Mouse (Mus musculus) large intestine, adult 2 months (tissue): Measurements from ENCODE around the gene Dnase2b. TPM values are rescaled to one million over a fixed set of nuclear protein-coding genes. Genes with fewer than 3 reads are reported as not detected.

ENCODE experiments used
- DNase-seq: peaks from one replicate; pipeline ENCODE4 v3.0.0-alpha.2; 2012; ENCODE audit warnings: low read depth, low spot score
- WGBS: fragments of 180-500 bp; shearing (Covaris S2); methylation state at CpG from one replicate; pipeline ENCODE4 v1.1.7; 2018; 5-methylcytosine and 5-hydroxymethylcytosine counted together
- polyA plus RNA-seq: library from polyadenylated mRNA; depleted of rRNA; stranded (reverse); fragments of >200 nt; gene quantifications from 2 replicates; pipeline ENCODE4 v1.2.3, GENCODE M21; 2012

Dnase2b gene
- polyA plus RNA-seq, 1 experiment, result not detected

- DNase-seq, result no peak
Measured at GRCm38 (mm10) chr3:146617946-146618345, 2.5 kb upstream of the Dnase2b start.

DNA sequence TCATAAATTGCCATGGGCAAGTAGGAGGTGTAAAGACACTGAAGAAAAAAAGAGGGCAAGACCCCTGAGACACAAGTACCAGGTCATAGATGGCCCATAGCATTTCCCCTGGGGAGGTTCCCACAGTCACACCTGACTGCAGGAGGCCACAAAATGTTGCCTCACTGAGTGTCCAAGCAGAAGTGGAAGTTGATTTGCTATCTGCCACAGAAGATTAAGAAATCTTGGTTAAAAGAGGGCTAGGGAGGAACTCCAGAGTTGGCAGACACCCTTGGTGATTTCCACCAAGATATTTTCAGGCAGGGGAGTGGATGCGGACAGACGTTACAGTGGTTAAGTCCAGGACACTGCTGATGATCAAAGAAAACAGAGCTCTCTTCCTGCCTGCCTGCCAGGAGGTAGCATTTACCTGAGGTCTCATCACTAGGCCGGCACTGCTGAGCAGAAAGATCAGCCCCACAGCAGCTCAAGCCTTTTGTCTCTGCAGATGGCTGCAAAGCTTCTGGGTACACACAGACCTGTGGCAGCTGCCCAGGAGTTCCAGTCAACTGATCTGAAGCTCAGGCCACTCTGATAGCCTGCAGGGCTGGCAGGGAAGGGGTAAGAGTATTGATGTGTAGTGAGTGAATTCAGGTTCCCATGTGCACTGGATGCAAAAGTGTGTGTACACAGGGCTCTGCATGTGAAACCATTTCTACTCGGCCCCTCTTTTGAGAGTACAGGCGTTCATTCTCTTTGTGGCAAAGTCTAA lies 1.3 kb upstream of the Dnase2b start:
- DNase-seq, result no peak
- 75% methylated on average over 5 of the region's 5 CpGs for WGBS

DNA sequence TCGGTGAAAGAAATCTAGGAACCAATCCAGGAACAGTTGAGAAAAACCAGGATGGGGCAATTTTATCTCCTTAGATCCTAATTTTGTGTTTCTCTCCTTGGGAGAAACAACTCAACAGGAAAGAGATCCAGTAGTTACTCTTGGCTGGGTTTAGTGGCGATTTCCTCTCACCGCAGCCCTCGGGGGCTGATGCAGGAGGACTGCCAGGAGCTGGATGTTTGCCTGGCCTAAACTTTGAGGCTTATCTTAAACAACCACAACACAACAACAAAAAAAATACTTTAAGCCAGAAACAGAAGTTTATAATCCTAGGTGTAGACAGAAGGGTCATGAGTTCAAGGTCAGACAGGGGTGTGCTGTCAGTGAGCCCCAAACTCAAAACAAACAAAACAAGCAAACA lies 3.6 kb downstream of the Dnase2b start:
- WGBS, result 73% methylated on average over 4 of the region's 4 CpGs
- DNase-seq, result no peak

DNA sequence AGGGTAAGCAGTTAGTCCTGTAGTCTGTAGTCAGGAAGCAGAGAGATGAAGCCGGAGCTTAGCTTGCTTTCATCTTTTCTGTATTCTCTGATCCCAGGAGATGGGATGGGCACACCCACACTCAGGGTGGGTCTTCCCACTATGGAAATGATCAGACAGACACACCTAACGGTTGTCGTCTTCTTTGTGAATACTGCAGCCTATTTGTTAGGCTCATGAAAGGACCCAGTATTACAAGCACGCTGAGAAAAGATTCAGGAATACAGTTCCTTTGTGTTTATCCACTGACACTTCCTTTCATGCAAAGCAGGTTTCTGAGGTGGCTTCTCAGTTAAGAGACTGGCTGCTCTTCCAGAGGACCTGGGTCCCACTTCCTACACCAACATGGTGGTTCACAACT lies 4.1 kb downstream of the Dnase2b start:
- DNase-seq, result no peak
- WGBS, result 82% methylated on average over 4 of the region's 4 CpGs

GRCm38 (mm10) chr3:146610322-146610721 lies 5.1 kb downstream of the Dnase2b start:
- 71% methylated on average over 10 of the region's 10 CpGs for WGBS

GRCm38 (mm10) chr3:146607368-146607767 lies 8.0 kb downstream of the Dnase2b start:
- DNase-seq, result no peak
- WGBS, result 9% methylated on average over 1 of the region's 1 CpGs

More at GRCm38 (mm10) chr3:146610322-146610721, 5.1 kb downstream of the Dnase2b start:
- no peak for DNase-seq

- WGBS, result 86% methylated on average over 9 of the region's 9 CpGs
- no peak for DNase-seq
Measured at GRCm38 (mm10) chr3:146604647-146605046, 10.7 kb downstream of the Dnase2b start.

GRCm38 (mm10) chr3:146602531-146602930 lies 12.9 kb downstream of the Dnase2b start:
- no peak for DNase-seq
- WGBS, result 94% methylated on average over 3 of the region's 3 CpGs

- DNase-seq, result no peak
- 86% methylated on average over 2 of the region's 2 CpGs for whole genome bisulfite sequencing
Measured at GRCm38 (mm10) chr3:146601205-146601604, 14.2 kb downstream of the Dnase2b start.

- WGBS, result 84% methylated on average over 6 of the region's 6 CpGs
- DNase-seq, result no peak
Measured at GRCm38 (mm10) chr3:146599198-146599900, 16.0 kb downstream of the Dnase2b start.

DNA sequence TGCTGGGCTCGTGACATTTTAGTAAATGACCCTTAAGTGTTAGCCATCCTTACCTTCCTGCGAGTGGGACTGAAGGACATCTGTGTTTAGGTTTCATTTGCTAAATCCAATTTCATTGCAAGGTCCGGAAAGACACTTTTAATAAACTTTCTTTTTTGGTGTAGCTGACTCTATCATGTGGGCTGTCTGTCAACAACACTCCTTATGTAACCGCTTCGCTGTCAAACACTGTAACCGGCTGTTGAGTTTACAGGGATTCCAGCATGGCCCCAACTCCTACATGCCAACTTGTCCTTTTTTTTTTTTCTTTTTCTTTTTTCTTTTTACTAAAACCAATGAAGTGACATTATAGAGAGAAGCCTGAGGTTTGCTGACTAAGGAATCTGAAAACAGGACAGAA lies 17.0 kb downstream of the Dnase2b start:
- WGBS, result 57% methylated on average over 6 of the region's 6 CpGs
- no peak for DNase-seq

- WGBS, result 92% methylated on average over 7 of the region's 7 CpGs
- no peak for DNase-seq
Measured at GRCm38 (mm10) chr3:146596864-146597263, 18.5 kb downstream of the Dnase2b start.

DNA sequence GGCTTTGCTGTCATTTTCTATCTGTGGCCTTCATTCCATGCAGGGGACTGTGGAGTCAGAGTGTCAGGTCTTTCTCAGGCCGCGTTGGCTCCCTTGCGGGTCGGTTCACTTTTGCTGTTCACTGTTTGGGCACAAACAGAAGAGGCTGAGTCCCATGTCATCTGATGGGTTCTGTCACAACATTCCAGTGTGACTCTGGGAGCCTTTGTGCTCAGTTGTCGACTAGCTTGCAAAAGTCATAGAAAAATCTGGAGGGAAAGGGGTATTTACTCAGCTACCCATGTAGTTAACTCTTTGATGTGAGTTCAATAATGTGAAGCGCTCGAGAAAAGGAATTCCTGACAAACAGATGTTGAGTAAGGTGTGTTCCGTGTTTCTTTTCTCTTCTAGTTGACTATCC lies 19.0 kb downstream of the Dnase2b start:
- no peak for DNase-seq
- 85% methylated on average over 8 of the region's 8 CpGs for WGBS

DNA sequence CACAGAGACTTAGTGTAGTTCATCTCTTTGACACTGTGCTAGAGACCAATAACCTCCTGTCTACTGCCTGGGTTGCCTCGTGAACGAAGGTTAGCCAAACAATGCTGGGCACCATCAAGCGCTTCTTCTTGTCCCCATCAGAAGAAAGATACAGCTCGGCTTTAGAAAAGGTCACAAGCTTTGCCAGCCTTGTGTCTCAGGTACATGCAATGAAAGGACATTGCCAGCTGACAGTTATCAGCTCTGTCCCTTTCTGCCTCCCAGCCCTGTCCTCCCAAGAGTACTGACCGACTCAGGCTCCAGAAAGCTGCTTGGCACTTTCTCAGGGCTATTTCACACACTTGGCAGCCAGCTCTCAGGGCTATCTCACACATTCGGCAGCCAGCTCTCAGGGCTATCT lies 20.0 kb downstream of the Dnase2b start:
- no peak for DNase-seq
- 84% methylated on average over 6 of the region's 6 CpGs for WGBS

- 68% methylated on average over 2 of the region's 2 CpGs for WGBS
- no peak for DNase-seq
Measured at GRCm38 (mm10) chr3:146591601-146592000, 23.8 kb downstream of the Dnase2b start.

DNA sequence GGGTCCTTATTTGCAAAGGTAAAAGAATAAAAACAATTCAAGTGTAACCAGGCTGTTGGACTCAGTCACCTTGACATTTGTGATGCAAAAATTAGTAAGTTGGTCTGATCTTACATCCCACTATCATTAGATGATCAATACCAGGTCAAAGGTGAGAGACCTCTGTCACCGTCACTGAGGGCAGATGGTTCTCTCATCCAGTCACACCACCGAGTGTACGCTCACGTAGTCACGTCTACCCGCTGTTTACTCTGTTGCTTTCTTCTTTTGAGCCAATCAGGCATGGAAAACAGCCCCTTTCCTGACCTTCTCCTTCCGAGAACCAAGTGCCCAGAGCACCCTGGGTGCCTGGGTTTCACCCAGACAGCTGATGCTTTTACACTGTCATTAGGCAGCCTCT lies 24.2 kb downstream of the Dnase2b start:
- 88% methylated on average over 7 of the region's 7 CpGs for WGBS
- no peak for DNase-seq

DNA sequence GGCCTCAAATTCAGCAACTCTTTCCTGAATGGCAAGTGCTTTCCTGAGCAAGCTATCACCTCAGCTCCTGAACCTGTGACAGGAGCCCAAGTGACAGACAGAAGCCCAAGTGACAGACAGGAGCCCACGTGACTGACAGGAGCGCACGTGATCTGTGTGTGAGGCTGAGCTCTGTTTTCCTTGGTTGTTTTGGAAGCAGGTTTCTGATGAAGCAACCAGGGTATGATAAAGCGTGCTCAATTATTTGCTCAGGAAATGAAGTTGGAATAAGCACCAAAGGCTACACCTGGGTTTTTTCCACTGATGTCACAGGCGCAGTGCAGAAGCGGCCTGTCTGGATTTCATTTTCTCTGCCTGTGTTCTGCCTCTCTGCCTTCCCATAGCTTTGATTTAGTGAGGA lies 25.9 kb downstream of the Dnase2b start:
- 81% methylated on average over 6 of the region's 6 CpGs for WGBS
- no peak for DNase-seq

GRCm38 (mm10) chr3:146586616-146587015 lies 28.8 kb downstream of the Dnase2b start:
- no peak for DNase-seq
- 96% methylated on average over 14 of the region's 14 CpGs for WGBS

DNA sequence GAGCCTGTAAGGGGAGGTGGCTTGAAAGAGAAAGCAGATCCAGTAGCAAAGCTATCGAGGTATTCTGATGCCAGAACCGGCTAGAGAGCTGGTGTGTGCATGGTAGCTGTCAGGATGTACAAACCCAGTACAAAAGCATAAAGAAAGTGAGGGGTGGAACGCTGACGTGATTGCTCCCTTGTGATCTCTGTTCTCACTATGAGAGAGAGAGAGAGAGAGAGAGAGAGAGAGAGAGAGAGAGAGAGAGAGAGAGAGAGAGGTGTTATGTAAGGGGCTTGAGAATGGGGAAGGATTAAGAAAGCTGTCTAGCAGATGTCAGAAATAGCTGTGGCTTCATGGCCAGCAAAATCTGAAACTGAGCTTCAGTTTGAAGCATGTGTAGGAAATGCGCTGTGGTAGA lies 31.5 kb downstream of the Dnase2b start:
- 47% methylated on average over 5 of the region's 5 CpGs for WGBS
- DNase-seq, result no peak

GRCm38 (mm10) chr3:146583478-146583877 lies 31.9 kb downstream of the Dnase2b start:
- DNase-seq, result no peak
- 73% methylated on average over 4 of the region's 4 CpGs for WGBS

GRCm38 (mm10) chr3:146580039-146580729 lies 35.2 kb downstream of the Dnase2b start:
- WGBS, result 90% methylated on average over 3 of the region's 3 CpGs
- no peak for DNase-seq
